Mouse (Mus musculus): ENCODE measurements around the gene Polr1e.
"Not testable (repeated sequence)": the region's sequence is repeated elsewhere in the genome, so short reads cannot be mapped to it uniquely, and the experiment has no call there.

The Polr1e gene

DNA sequence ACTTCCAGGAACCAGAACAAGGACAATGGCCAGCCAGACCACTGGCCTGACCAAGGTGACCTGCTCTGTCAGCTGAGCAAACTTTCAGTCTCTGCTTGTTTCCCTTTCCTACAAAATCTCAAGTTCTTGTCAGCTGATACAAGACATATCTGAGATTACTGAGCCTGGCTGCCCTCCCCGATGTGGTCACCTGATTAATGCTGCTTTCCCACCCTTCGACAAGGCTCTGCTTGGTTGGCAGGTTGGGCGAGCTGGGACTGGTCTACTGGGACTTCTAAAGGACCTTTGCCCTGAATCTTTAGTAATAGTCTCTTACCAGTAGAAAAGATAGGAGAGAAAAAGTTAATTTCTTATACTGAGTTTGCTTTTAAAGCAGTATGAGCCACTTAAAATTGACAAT is 12.9 kb upstream of the Polr1e start:
- DNase-seq (ENCODE audit: low read depth, low spot score) = no peak

- DNase-seq (ENCODE audit: low read depth, low spot score) = no peak
These were observed 7.5 kb upstream of the Polr1e start for GRCm38 (mm10) chr4:45010806-45011415.

DNA sequence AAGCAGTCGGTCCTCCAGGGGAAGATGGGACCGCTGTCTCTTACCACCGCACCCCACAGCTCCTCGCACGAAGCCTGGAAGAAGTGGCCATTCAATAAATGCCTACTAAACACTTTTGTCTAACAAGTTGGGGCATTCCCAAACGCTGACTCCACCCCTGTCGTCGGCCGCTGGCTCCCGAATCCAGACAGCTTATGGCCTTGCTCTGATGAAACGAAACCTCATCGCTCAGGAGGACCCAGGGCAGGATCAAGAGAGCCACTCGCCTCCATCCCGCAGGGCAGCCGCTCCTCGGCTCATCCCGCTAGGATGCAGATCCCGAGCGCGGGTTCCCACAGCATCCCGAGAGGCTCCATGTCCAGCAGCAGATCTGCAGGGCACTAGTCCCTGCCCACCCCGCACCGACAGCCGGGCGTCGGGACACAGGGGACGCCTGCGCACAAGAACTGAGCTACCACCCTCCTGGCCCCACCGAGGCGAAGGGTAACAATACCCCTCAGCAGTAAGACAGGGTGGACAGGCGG is 6.7 kb upstream of the Polr1e start:
- no peak for DNase-seq (ENCODE audit: low read depth, low spot score)

- DNase-seq (ENCODE audit: low read depth, low spot score) = peak; percentile 100
These were observed 6.0 kb upstream of the Polr1e start, which contains the start of gene Zbtb5 for GRCm38 (mm10) chr4:45012105-45012975. TSS of gene Zbtb5 (minus strand) at chr4:45012412.

DNA sequence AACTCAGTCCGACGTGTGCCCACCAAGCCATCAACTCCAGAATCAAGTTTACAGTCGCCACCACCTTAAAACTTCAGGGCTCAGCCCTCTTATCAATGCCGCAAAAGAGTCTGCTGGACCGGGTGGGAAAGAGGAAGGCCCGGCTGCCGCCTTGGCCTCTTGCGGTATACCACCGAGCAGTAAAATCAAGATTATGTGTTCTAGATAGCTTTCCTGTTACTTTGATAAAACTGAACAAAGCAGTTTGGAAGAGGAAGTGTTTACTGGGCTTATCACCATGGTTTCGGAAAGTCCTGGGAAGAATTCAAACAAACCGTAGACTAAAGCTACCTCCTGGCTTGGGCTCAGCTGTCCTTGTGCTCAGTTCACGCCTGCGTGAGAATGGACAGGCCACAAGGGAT is 5.4 kb upstream of the Polr1e start:
- DNase-seq (ENCODE audit: low read depth, low spot score) = no peak

GRCm38 (mm10) chr4:45013537-45013936 is 4.8 kb upstream of the Polr1e start:
- DNase-seq (ENCODE audit: low read depth, low spot score) = no peak

- DNase-seq (ENCODE audit: low read depth, low spot score) = peak; percentile 54
These were observed 2.8 kb upstream of the Polr1e start for GRCm38 (mm10) chr4:45015615-45016014.

GRCm38 (mm10) chr4:45019009-45019408 is 626 bp downstream of the Polr1e start:
- no peak for DNase-seq (ENCODE audit: low read depth, low spot score)

DNA sequence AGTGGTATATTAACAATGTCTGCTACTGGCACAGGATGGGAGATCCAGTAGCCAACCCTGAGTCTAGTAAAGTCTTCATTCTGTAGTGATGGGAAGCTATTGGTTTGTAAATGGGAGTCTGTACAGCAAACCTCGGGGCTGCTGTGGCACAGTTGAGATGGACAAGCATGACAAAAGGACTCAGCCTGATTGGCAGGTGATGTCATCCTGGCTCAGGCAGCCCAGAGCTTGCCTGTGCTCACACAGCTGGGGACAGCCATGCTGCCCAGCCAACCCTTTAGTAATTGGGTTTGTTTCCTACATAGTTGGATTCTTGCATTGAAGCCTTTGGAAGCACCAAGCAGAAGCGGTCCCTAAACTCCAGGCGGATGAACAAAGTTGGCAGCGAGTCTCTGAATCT is 8.1 kb downstream of the Polr1e start:
- DNase-seq (ENCODE audit: low read depth, low spot score) = no peak

- DNase-seq (ENCODE audit: low read depth, low spot score) = no peak
These were observed 14.2 kb downstream of the Polr1e start for GRCm38 (mm10) chr4:45032586-45032985.

GRCm38 (mm10) chr4:45034693-45035628 is 16.6 kb downstream of the Polr1e start:
- no peak for DNase-seq (ENCODE audit: low read depth, low spot score)

GRCm38 (mm10) chr4:45036048-45036447 is 17.7 kb downstream of the Polr1e start:
- no peak for DNase-seq (ENCODE audit: low read depth, low spot score)

DNA sequence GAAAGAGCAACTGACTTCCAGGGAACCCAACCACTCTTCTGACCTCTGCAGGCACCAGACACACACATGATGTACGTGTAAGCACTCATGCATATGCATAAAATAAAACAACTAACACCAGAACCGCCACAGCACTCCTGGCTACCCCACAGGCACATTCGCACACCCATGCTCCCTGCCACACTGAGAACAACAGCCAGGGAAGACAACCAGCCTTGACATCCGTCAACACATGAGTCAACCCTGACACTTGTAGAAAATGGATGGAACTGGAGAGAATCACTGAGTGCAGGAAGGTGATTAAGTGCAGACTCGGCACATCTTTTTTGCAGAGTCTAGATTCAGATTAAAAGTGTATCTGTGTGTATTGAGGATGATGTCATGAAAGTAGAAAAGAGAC is 18.2 kb downstream of the Polr1e start:
- no peak for DNase-seq (ENCODE audit: low read depth, low spot score)

- no peak for DNase-seq (ENCODE audit: low read depth, low spot score)
These were observed 19.4 kb downstream of the Polr1e start for GRCm38 (mm10) chr4:45037455-45038410.

DNA sequence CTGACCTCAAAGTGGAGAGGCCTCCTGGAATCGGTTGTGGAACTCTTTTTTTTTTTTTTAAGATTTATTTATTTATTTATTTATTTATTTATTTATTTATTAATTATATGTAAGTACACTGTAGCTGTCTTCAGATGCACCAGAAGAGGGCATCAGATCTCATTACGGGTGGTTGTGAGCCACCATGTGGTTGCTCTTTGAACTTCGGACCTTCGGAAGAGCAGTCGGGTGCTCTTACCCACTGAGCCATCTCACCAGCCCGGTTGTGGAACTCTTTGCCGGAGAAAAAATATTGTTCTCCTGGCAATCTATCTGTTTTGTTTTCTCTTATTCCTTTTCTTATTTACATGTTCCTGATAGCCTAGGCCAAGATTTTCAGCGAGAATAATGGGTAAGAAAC is 20.5 kb downstream of the Polr1e start:
- DNase-seq (ENCODE audit: low read depth, low spot score) = not testable (repeated sequence)

- not testable (repeated sequence) for DNase-seq (ENCODE audit: low read depth, low spot score)
These were observed 21.2 kb downstream of the Polr1e start for GRCm38 (mm10) chr4:45039546-45039945.

- no peak for DNase-seq (ENCODE audit: low read depth, low spot score)
These were observed 22.4 kb downstream of the Polr1e start for GRCm38 (mm10) chr4:45040795-45041194.

DNA sequence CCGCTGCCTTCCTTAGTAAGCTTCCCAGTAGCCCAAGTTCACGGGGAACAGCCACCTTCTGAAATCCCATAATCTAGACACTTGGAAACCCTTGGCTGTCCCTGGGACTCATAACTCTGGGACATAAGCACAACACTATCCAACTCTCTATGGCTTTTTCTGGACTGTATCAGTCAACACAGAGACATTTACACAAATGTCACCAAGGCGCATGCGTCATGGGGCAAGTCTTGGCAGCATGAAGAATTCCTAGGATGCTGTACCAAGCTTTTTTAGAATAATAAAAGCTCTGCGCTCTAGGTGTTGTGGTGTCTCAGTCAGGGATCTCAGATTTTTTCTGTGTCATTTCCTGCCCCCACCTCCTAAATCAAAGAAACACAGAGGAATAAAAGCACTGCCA is 28.3 kb downstream of the Polr1e start:
- no peak for DNase-seq (ENCODE audit: low read depth, low spot score)

DNA sequence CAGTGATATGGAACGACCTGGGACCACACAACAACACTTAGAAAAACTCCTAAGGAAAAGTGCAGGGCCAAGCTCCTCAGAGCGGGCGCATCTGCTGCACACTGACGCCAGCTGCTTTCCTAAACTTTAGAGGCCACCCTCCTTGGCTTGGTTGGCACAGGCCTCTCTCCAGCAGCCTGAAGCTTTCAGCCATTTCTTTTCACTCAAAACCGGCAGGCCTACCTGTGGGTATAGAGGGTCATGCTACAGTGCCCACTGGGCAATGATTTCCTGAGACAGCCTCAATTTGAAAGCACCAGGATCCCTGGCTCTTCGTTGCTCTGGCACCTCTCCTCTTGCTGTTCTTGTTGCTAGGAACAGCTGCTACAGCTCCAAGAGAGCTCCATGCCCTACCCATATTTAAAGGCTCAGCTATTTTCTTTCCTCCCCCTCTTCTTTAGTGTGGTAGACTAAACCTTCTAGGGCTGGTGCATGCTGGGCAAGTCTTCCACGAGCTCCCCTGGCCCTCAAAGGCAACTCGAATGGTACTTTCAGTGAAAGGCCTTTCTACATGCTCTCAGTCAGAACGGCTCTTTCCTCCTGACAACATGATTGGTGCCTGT is 29.0 kb downstream of the Polr1e start:
- no peak for DNase-seq (ENCODE audit: low read depth, low spot score)

DNA sequence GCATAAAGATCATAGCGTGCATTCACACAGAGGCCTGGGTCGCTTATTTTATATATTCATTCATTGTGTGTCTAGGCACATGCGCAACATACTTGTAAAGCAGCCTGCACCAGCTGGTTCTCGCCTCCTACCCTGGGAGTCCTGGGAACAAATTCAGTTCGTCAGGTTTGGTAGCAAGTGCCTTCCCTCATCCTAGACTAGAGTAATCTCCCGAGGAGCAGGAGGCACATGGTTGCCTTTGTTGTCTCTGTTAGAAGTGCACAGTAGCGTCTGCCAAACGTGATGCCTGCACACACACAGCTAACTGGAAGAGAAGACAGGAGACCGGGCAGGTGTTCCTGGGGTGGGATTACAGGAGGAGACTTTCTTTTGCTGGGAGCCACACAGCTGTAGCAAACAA is 29.6 kb downstream of the Polr1e start:
- no peak for DNase-seq (ENCODE audit: low read depth, low spot score)
